Mouse (Mus musculus) monocyte, adult 5-6 weeks (primary cell): Measurements from ENCODE around the gene Bmp2k. TPM values are rescaled to one million over a fixed set of nuclear protein-coding genes. Genes with fewer than 3 reads are reported as not detected.

Experiments used
- ATAC-seq: fragments of 153-309, 156-312 bp; replicated peaks from 2 replicates; pipeline ENCODE4 v1.8.0; 2017; ENCODE audit warnings: mild to moderate bottlenecking; ENCODE audit not compliant: low TSS enrichment, insufficient number of reproducible peaks, severe bottlenecking, poor library complexity, low FRiP score
- total RNA-seq: library from RNA; stranded (forward); fragments of 200-1000, 200-491, 200-594 nt; gene quantifications from 3 replicates; pipeline ENCODE4 v1.2.3, GENCODE M21; 2017

Bmp2k gene
- total RNA-seq, 1 experiment from 2014 or later: 26.8 TPM

- ATAC-seq: no peak
These were observed 27.6 kb upstream of the Bmp2k start for GRCm38 (mm10) chr5:96969705-96970471.

DNA sequence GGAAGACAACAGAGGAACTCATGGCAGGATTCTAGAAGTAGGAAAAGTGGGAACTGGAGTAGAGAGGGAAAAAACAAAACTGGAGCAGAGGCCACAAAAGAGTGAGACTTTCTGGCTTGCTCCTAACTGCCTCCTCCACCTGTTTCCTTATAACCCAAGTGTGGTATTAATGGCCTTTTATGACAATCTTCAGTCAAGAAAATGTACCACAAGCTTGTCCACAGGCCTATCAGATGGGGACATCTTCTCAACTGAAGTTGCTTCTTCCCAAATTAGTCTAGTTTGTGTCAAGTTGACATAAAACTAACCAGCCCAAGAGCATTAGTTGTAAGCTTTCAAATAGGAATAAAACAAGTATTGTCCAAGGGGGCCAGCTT is 27.0 kb upstream of the Bmp2k start:
- no peak for ATAC-seq

DNA sequence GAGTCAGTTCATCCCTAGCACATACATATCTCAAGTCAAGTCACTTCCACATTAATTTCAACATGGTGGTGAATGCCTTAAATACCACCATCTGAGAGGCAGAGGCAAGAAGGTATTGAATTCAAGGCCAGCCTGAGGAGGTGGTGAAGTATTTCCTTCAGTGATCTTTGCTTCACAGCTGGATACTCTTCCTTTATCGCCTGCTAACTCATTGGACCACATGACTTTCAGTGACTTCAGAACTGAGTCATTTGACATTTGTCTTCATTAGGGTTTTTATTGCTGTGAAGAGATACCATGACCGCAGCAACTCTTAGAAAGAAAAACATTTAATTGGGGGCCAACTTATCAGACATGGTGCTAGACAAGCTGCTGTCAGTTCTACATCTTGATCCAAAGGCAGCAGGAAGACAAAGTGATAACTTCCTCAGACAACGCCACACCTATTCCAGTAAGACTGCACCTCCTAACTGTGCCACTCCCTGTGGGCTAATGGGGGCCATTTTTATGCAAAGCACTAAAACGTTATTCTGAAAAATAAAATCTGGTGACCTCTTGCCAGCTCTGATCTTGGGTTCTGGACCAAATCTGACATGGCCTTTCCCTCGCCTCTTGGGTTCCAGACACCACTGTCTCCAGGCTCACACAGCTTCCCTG is 24.9 kb upstream of the Bmp2k start:
- ATAC-seq: no peak

GRCm38 (mm10) chr5:96973714-96974113 is 23.8 kb upstream of the Bmp2k start:
- ATAC-seq: no peak

DNA sequence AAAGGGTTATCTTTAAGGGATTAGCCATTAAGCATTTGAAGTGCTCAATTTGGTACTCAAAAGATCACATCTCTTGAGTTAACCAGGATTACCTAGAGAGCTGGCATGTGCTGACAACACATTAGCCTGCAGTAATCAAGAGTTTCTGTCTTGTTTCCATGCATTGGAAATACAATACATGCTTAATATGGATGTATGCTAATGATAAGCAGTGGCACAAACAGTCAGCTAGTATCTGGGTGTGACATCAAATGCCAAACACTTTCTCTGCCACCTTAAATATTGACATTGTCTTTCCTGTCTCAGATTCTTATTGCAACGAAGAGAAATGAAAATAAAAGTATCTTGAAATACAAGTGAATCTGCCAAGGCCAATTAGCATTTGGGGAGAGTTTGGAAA is 22.8 kb upstream of the Bmp2k start:
- no peak for ATAC-seq

- ATAC-seq: no peak
These were observed 22.4 kb upstream of the Bmp2k start for GRCm38 (mm10) chr5:96975112-96975511.

- ATAC-seq: no peak
These were observed 21.3 kb upstream of the Bmp2k start for GRCm38 (mm10) chr5:96976150-96976549.

GRCm38 (mm10) chr5:96979296-96980007 is 18.0 kb upstream of the Bmp2k start:
- ATAC-seq: peak; percentile 7; the same call in 1 of the 2 replicates

GRCm38 (mm10) chr5:96980008-96980634 is 17.4 kb upstream of the Bmp2k start:
- ATAC-seq: peak; percentile 91

GRCm38 (mm10) chr5:96981987-96982386 is 15.5 kb upstream of the Bmp2k start:
- ATAC-seq: no peak

GRCm38 (mm10) chr5:96983142-96983541 is 14.3 kb upstream of the Bmp2k start:
- no peak for ATAC-seq

DNA sequence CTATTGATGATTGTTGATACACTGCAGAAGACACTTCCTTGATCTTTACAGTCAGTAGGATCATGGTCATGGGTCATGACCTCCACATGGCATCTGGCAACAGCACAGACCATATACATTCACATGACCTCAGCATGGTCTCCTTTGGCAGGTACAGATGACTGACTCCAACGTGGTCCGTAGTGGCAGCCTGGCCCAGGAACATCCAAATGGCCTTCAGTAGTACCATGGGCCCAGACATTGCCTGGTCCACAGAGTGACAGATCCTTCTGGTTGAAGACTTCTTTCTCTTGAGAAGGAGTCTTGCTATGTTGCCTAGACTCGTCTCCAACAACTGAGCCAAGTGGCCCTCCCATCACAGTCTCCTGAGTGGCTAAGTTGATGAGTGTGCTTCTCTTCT is 10.6 kb upstream of the Bmp2k start:
- ATAC-seq: no peak

DNA sequence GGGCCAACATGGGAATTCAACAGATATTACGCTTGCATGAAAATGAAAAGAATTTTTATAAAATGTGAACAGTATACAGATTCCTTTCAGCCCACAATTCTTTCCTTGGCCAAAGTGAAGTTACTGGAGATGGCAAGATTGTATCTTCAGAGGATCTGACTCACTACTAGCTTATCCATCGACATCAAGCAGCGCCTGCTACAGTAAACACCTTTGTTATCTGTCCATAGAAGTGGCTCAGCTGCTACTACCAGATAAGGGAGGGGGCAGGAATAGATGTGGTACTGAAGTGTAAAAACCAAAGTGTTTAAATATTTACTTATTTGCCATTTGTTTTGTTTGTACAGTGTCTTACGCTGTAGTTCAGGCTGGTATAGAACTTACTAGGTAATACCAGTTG is 8.6 kb upstream of the Bmp2k start:
- no peak for ATAC-seq

DNA sequence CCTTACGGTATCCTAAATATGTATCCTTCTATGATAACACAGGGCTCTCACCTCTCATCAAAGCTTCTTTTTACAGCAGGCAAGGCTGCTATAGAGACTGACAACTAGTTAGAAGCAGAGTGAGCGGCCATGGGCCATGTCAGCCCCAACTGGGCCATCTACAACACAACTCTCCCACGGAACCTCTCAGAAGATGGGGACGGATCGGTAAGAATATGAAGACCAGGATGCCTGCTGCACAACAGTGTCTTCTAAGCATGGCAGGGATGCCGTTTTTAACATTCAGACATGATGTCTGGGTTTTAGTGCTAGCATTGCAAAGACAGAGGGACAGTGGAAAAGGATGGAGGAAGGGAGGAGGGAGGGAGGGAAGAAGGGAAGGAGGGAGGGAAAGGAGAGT is 6.3 kb upstream of the Bmp2k start:
- ATAC-seq: no peak

DNA sequence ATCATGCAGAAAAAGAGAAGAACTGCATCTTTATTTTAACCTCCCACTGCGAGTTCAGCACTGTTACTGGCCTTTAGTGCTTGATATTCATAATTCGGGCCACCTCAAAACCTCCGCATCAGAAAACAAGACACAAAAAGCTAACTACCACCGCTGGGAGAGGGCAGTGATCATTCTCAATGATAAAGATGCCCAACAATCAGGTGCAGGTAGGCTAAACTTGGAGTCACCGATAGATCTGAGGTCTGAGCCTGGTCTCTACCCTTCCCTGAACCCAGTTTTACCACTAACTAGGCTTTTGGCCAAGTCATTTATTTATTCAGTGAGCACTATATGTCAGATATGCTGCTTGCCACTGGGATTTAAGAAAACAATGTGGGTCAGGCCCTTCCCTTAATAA is 4.8 kb upstream of the Bmp2k start:
- ATAC-seq: no peak

DNA sequence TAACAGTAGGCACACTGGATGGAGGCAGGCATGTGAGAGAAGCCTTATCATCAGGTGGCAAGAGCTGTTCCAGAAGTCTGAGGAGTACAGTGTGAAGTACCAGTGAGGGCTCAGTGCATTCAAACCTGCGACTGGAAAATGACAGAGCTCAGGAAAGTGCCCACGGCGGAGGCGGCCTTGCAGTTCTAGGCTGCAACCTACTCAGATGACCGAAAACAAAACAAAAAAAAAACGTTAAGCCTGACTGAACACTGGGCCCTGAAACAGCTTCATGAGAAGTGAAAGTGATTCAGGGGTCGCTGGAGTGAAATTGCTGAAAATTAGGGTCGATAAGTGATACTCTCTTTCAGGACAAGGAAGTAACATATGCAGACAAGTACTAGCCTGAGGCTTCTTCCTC is 4.4 kb upstream of the Bmp2k start:
- ATAC-seq: no peak

DNA sequence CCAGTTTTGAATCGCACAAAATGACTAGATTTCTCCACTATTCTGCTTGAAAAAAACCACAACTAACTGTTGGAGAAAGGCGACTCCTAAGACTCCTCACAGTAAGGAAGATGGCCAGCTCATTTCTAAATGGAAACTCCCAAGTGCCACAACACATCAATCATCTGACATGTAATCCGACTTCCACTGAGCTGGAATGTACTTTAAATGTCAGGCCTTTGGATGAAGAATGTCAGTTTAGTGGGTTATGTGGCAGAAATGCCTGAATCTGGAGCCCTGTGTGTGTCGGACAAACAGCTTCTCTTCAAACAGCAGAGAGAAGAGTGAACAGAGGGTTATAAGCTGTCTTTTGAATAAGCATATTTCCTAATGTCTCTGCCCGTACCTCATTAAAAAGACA is 1.7 kb upstream of the Bmp2k start:
- ATAC-seq: no peak

DNA sequence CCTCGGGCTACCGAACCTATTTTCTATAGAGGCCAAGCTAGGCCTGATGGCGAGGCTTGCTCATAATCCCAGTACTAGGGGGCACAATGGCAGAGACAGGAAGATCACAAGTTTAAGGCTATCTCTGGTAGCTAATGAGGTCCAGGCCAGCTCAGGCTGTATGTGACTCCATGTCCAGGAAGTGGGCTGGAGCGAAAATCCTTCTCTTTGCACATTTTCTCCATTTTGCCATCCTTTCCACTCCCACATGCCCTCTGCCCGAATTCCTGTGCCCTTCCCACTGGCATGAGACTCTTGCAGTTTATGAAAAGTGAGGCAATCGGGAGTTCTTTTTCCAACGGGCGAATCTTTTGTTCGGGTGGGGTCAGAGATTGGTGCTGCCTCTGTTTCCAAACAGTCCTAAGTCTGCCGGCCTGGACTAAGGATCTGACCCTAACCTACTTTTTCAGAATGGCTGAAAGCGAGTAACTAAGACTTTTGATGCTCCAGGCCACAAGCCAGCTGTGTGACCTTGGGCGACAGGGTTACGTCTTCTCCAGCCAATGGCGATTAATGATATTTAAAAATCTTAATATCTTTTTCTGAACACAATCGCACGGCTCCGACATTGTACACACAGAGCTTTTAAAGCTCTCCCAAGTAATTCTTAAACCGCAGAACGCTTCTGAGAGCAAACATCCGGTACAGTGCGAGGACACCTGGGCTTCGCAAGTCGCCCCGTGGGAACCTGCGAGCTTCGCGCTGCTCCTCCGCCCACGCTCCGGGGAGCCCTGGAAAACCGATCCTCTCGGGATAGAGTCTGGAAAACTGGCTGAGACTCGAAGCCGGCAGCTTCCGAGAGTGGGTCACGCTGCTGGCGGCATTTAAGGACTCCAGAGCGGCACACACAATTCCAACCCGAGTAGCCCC is 834 bp upstream of the Bmp2k start:
- ATAC-seq: peak; percentile 6; the same call in 1 of the 2 replicates
